ENCODE assay signal across 12 mouse cellular contexts in the genomic region with DNA sequence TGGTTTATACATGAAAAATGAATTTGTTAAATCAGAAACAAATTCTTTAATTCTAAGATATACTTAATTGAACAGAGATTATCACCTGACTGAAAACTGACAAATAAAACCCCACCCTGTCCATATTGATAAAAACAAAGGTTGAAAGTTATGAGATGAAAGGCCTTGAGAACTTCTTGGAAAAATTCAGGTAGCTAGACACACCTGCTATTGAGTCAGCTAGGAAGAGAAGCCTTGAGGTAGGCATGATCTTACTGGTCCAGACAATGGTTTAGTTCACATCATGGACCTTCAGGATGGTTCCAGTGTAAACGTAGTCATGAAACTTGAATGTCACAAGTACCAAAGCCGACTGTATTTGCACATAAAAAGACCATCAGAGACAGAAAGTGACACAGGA.
"Had no signal": no experiment of that assay in that cellular context is flagged by ENCODE, and none has a peak within 500 bp of the region (broad histone marks: within the 10 kb centered on the region; RNA-seq: fewer than 3 reads in every experiment).

No protein-coding gene starts in this region.

- ATAC-seq: midbrain, embryonic 13.5 days; midbrain, embryonic 15.5 days had no signal

- H3K9me3 ChIP-seq: megakaryocyte, embryonic 14.5 days; midbrain, embryonic 13.5 days; midbrain, embryonic 15.5 days; neural tube, embryonic 12.5 days had no signal

- H3K4me1 ChIP-seq: midbrain, embryonic 13.5 days; midbrain, embryonic 15.5 days; neural tube, embryonic 12.5 days had no signal

- H3K4me3 ChIP-seq: megakaryocyte, embryonic 14.5 days; midbrain, embryonic 13.5 days; midbrain, embryonic 15.5 days; neural tube, embryonic 12.5 days had no signal

- H3K4me2 ChIP-seq: lung, embryonic 14.5 days; midbrain, embryonic 11.5 days; midbrain, embryonic 13.5 days; midbrain, embryonic 15.5 days; neural tube, embryonic 12.5 days had no signal

- H3K27me3 ChIP-seq: megakaryocyte, embryonic 14.5 days; midbrain, embryonic 13.5 days; midbrain, embryonic 15.5 days; neural tube, embryonic 12.5 days had no signal

- H3K27ac ChIP-seq: midbrain, embryonic 13.5 days; midbrain, embryonic 15.5 days; neural tube, embryonic 12.5 days had no signal

- H3K36me3 ChIP-seq: midbrain, embryonic 13.5 days; midbrain, embryonic 15.5 days; neural tube, embryonic 12.5 days had no signal

- H3K9ac ChIP-seq: lung, embryonic 14.5 days; midbrain, embryonic 13.5 days; midbrain, embryonic 15.5 days; neural tube, embryonic 12.5 days had no signal

- DNase-seq: lung, embryonic 14.5 days; lung, postnatal 4 days; right cerebral cortex, postnatal 14 days; spleen, adult 18-20 months; thymus, adult 18-20 months; thymus, postnatal 14 days; thymus, postnatal 36 days had no signal
